Mouse (Mus musculus) adrenal gland, postnatal 10 days (tissue): ENCODE data around the gene Hist2h2aa1. TPM values are rescaled to one million over a fixed set of nuclear protein-coding genes. Genes with fewer than 3 reads are reported as not detected.
"Not testable (repeated sequence)": the region's sequence is repeated elsewhere in the genome, so short reads cannot be mapped to it uniquely, and the experiment has no call there.

Experiments
- DNase-seq: peaks from one replicate; pipeline ENCODE4 v3.0.0; 2021; ENCODE audit warnings: mixed read lengths
- microRNA-seq: library from miRNA; unstranded; fragments of <30 nt; microRNA quantifications from one replicate; pipeline ENCODE4 v1.2.0, GENCODE M21; 2021
- total RNA-seq, 2 experiments: library from RNA; stranded (reverse); gene quantifications; 2 replicates each; pipeline ENCODE4 v1.2.3; 2021

Hist2h2aa1 gene
- total RNA-seq, 2 experiments from 2014 or later, result 27.3 to 37.4 TPM

GRCm38 (mm10) chr3:96280660-96281059, 35.4 kb downstream of the Hist2h2aa1 start:
- no peak for DNase-seq

GRCm38 (mm10) chr3:96284457-96284856, 39.2 kb downstream of the Hist2h2aa1 start:
- peak; percentile 49 for DNase-seq

- DNase-seq, result not testable (repeated sequence)
These were observed 42.0 kb downstream of the Hist2h2aa1 start for GRCm38 (mm10) chr3:96287334-96287733.

GRCm38 (mm10) chr3:96289201-96289600, 43.9 kb downstream of the Hist2h2aa1 start:
- no peak for DNase-seq

GRCm38 (mm10) chr3:96290727-96291126, 45.4 kb downstream of the Hist2h2aa1 start:
- not testable (repeated sequence) for DNase-seq

GRCm38 (mm10) chr3:96292641-96293040, 47.3 kb downstream of the Hist2h2aa1 start:
- no peak for DNase-seq

- DNase-seq, result no peak
These were observed 48.1 kb downstream of the Hist2h2aa1 start for GRCm38 (mm10) chr3:96293368-96293767.

- DNase-seq, result no peak
These were observed 48.5 kb downstream of the Hist2h2aa1 start, which contains the start of gene Fcgr1 for GRCm38 (mm10) chr3:96293787-96294186. Fcgr1 (minus strand) TSS chr3:96293969.

Small RNA genes within 50 kb of the gene (microRNA-seq; reads per million reads assigned to microRNA genes)
- not detected for gene Gm44492
- gene Gm47311, result not detected
- not detected for gene Gm47313

Other genes with a start within 250 kb of the Hist2h2aa1 start
- gene Plekho1, start 249.5 kb upstream of the Hist2h2aa1 start, total RNA-seq, result 10 to 100 TPM; 34.0 to 36.7 TPM
- 10 to 100 TPM; 31.7 to 35.0 TPM for gene Vps45, start 187.0 kb upstream of the Hist2h2aa1 start, total RNA-seq
- gene Otud7b, start 141.0 kb upstream of the Hist2h2aa1 start, total RNA-seq, result 10 to 100 TPM; 32.3 to 33.4 TPM
- gene Mtmr11, start 83.5 kb upstream of the Hist2h2aa1 start, total RNA-seq, result 10 to 100 TPM; 13.0 to 17.1 TPM
- 10 to 100 TPM; 50.4 to 50.9 TPM for gene Sf3b4, start 73.2 kb upstream of the Hist2h2aa1 start, total RNA-seq
- gene Sv2a, start 64.3 kb upstream of the Hist2h2aa1 start, total RNA-seq, result 10 to 100 TPM in 1 of 2 experiments, 1 to 10 TPM in 1; 9.5 to 14.2 TPM
- gene Bola1, start 25.8 kb upstream of the Hist2h2aa1 start, total RNA-seq, result 10 to 100 TPM; 28.6 to 31.3 TPM
- 10 to 100 TPM; 17.5 to 21.2 TPM for gene Hist2h2ab, start 25.6 kb upstream of the Hist2h2aa1 start, total RNA-seq
- 100 to 1,000 TPM; 154 to 170 TPM for gene Hist2h2ac, start 24.6 kb upstream of the Hist2h2aa1 start, total RNA-seq
- gene Hist2h2be, start 24.4 kb upstream of the Hist2h2aa1 start, total RNA-seq, result 10 to 100 TPM in 1 of 2 experiments, 1 to 10 TPM in 1; 6.9 to 10.8 TPM
- gene Hist2h3c2, start 6.4 kb upstream of the Hist2h2aa1 start, total RNA-seq, result 100 to 1,000 TPM; 135 to 152 TPM
- 1,000 to 10,000 TPM in 1 of 2 experiments, 100 to 1,000 TPM in 1; 944 to 1,071 TPM for gene Hist2h2aa2, start 5.2 kb upstream of the Hist2h2aa1 start, total RNA-seq
- under 1 TPM in 1 of 2 experiments, not detected in 1; 0.39 TPM for gene Hist2h3c1, start 1.2 kb downstream of the Hist2h2aa1 start, total RNA-seq
- gene Hist2h4, start 17.8 kb downstream of the Hist2h2aa1 start, total RNA-seq, result 10 to 100 TPM; 71.1 to 77.9 TPM
- 100 to 1,000 TPM; 500 to 681 TPM for gene Hist2h3b, start 23.2 kb downstream of the Hist2h2aa1 start, total RNA-seq
- 100 to 1,000 TPM; 491 to 635 TPM for gene Hist2h2bb, start 24.3 kb downstream of the Hist2h2aa1 start, total RNA-seq
- under 1 TPM; 0.84 to 0.88 TPM for gene Fcgr1, start 48.5 kb downstream of the Hist2h2aa1 start, total RNA-seq
- gene BC107364, start 206.8 kb downstream of the Hist2h2aa1 start, total RNA-seq, result not detected